Mouse (Mus musculus) layer of hippocampus, adult 2 months (tissue): ENCODE measurements around the gene Gatd1. TPM values are rescaled to one million over a fixed set of nuclear protein-coding genes. Genes with fewer than 3 reads are reported as not detected.
"Not testable (repeated sequence)": the region's sequence is repeated elsewhere in the genome, so short reads cannot be mapped to it uniquely, and the experiment has no call there.

Experiments
- DNase-seq, 2 experiments: peaks; one replicate each; pipeline ENCODE4 v3.0.0; 2022; ENCODE audit warnings: low spot score in 2 of 2
- H3K27ac ChIP-seq: fragments of 200-600 bp; 2 replicates; pipeline ENCODE4 v1.8.1; 2022
- H3K4me3 ChIP-seq: fragments of 200-600 bp; 2 replicates; pipeline ENCODE4 v1.8.1; 2022; ENCODE audit warnings: mild to moderate bottlenecking
- CTCF ChIP-seq: fragments of 200-600 bp; conservative IDR thresholded peaks from 2 replicates; pipeline ENCODE4 v1.8.1; 2022; ENCODE audit warnings: antibody characterized with exemption, mild to moderate bottlenecking, moderate library complexity
- total RNA-seq, 2 experiments: library from RNA; stranded (reverse); gene quantifications; 2 replicates each; pipeline ENCODE4 v1.2.3; 2021

Gatd1 gene
- total RNA-seq, 2 experiments from 2014 or later: 42.1 to 45.1 TPM

DNA sequence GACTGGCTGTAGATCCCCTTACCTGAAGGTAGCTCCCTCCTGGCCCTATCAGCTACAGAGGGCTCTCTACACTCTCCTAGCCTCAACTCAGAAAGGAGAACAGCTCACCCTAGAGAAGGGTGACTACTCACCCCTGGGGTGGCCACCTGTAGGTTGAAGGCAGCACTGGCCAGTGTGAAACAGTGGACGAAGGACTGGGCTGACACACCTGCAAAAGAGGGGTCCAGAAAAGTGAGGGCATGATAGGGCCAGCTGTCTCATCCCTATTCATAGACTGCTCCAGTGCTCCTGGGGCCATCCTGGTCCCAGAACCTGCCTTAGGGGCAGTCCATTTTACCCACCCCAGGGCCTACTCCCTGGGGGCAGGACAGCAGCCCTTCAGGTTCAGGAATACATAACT is 2.3 kb downstream of the Gatd1 start:
- H3K4me3 ChIP-seq: no peak overlapping the region
- H3K27ac ChIP-seq: no peak overlapping the region
- no peak for DNase-seq
- TF ChIP-seq CTCF: no peak

DNA sequence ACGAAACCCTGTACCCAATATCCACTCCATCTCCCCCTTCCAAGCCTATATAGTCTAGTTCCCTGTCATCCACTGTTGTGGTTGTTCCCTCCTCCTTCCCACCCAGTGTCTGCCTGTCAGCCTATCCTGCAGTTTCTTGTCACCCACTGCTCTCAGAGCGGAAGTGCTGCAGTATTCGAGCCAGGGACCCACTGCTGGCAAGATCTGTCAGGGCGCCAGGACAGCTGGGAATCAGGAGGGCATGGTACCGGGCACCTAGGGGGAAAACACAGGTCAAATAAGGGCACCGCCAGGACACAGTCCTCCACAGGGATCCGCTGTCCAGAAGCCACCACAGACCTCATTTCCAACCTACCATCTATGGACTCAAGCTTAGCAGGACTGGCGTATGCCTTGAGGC is 3.3 kb downstream of the Gatd1 start:
- TF ChIP-seq CTCF: no peak
- Histone ChIP-seq H3K4me3 (no peak overlapping the region), H3K27ac (no peak overlapping the region)
- no peak for DNase-seq

DNA sequence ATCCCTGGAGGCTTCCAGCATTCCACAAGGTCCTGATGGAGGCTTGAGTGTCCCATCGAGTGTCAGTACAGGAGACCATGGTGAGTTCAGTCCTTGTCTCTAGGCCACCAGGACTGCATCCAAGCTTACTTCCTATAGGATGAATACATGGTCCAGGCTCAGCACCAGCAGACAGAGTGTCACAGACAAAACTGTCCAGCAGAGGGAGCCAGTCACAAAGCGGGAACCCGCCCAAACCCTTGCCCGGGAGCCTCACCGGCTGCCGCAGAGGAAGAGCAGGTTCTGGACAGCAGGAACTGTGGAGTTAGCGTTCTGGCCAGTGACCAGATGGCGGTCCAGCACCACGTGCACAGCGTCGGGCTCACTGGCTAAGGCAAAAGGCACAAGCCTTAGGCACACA is 5.1 kb downstream of the Gatd1 start:
- no peak overlapping the region for H3K27ac ChIP-seq
- TF ChIP-seq CTCF: peak; percentile 98
- H3K4me3 ChIP-seq: no peak overlapping the region
- peak; percentile 82 to 87 for DNase-seq

DNA sequence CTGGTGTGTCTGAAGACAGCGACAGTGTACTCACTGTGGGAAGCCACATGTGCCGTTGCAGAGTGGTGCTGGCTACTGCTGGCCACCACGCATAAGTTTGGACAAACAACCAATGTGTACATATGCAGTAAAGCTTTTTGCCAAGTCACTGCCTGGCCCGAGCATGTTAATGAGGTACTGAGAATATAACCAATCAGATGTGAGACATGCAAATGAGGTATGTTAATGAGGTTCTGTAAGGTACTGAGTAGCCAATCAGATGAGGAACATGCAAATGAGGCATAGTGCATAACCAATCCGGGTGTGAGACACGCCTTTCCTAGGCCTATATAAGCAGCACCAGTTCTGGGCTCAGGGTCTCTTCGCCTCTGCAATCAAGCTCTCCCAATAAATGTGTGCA is 6.3 kb downstream of the Gatd1 start:
- not testable (repeated sequence) for H3K27ac ChIP-seq, H3K4me3 ChIP-seq, DNase-seq

DNA sequence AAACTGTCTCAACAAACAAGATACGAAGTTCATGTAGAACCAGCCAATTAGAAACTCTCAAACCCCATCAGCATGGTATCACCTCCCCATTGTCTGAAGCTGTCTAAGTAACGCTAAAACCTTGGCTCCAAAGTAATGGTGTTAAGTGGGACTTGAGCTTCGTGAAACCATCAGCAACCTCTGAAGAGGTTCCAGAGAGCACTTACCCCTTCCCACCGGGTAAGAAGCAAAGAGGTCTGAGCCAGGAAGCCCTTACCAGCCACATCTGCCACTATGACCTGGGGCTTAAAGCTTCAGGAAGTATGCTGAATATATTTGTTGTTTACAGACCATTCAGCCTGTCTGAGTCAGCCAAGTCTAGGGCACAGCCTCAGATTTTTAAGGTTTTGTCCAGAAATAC is 8.5 kb downstream of the Gatd1 start:
- DNase-seq: no peak
- Histone ChIP-seq H3K27ac (no peak overlapping the region), H3K4me3 (no peak overlapping the region)
- no peak for TF ChIP-seq CTCF

DNA sequence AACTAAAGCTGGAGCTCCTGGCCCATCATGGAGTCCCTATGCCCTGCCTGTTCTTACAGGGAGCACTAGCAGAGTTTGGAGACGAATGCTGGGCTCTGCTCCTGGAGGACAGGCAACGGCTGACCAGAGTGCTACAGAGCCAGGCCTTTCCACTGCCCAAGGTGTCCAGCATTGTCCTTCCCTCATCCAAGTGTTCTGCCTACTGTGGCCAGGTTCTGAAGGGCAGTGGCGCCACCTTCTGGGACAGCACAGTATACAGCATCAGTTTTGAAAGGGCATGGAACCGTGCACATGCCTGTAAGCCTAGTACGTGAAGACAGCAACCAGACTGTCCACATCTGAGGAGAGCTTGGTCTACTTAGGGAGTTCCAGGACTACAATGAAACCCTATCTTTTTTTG is 10.6 kb downstream of the Gatd1 start:
- Histone ChIP-seq H3K4me3 (no peak overlapping the region), H3K27ac (no peak overlapping the region)
- peak; percentile 78 for TF ChIP-seq CTCF
- peak in 1 of 2 experiments; percentile 39 for DNase-seq

DNA sequence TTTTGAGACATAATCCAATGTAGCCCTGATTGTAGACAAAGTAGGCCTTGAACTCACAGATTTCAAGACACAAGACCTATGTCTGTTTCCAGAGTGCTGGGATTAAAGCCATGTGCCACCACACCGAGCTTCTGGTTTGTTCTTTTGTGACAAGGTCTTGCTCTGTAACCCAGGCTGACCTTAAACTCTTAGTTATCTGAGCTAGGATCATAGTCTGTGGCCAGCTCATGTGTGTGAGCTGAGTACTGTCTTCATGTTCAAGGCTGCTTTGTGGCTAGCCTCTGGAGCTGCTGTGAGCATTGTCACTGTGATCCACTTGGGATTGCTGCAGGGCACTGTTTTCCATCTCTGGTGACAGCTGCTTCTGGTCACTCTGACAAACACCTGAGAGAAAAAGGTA is 18.6 kb downstream of the Gatd1 start:
- TF ChIP-seq CTCF: no peak
- DNase-seq: no peak

DNA sequence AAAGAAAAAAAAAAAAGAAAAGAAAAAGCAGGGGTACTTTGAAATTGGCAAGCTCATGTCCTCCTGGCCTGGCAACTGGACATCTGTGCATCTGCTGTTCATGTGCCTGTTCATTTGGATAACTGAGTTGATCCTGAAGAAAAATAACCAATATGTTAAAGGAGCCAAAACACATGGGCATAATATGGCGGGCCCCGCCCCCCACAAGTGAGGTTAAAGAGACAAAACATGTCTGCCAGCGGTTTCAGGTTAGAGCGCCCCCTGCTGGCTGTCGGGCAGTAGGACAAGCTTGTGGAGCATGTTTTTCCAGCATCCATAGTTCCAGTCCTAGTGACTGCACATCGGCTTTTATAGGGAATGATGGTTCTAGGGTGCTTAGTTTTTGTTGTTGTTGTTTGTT is 19.2 kb downstream of the Gatd1 start:
- TF ChIP-seq CTCF: peak; percentile 90
- DNase-seq: peak in 1 of 2 experiments; percentile 42
- H3K4me3 ChIP-seq: no peak overlapping the region
- H3K27ac ChIP-seq: no peak overlapping the region

More for the DNA sequence above, 18.6 kb downstream of the Gatd1 start:
- Histone ChIP-seq H3K4me3 (no peak overlapping the region), H3K27ac (no peak overlapping the region)

DNA sequence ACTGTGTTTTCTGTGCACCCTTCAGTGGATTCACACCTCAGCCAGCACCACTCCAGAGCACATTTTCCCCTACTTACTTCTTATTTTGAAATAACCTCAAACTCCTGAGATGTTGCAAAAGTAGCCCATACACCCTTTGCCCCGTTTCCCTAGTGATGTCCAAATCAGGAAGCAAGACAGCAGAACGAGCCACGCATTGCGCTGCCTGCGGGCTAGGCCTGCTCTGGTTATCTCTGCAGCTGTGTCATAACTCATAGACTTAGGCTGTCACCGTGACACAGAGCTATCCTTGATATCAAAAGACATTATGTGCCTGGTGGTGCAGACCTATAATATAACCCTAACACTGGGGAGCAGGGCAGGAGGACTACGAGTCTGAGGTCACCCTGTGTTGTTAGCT is 19.8 kb downstream of the Gatd1 start:
- no peak for TF ChIP-seq CTCF
- no peak overlapping the region for H3K4me3 ChIP-seq
- no peak for DNase-seq
- H3K27ac ChIP-seq: no peak overlapping the region

DNA sequence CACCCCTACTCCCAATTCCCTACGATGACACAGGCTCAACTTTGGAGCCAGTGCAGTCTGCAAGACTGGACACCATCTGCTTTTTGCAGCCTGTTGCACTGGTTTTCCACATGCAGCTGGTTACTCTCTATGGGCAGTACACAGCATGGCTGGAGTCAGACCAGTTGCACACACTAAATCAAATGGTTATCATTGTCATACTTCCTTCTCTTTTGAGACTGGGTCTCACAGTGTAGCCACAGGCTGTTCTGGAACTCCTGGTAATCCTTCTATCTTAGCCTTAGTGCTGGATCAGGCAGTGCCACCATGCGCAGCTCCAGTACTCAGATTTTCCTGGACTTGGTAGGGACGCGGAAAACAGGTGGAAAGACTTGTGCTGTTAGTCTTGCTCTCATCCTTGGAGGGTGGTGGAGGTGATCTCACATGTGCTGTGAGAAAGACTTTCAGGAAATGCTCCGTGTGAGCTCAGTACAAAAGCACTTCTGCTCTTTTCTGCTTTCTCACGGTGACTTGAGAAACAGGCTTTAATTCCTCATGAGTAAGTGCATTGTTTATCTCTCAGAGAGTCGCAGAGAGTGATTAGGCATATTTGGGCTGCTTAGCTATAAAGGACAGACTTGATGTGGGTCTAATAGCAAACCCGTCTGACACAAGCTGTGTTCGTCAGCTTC is 21.2 kb downstream of the Gatd1 start:
- no peak for DNase-seq
- no peak for TF ChIP-seq CTCF
- Histone ChIP-seq H3K4me3 (peak overlapping the region; percentile 80), H3K27ac (peak overlapping the region; percentile 94)

DNA sequence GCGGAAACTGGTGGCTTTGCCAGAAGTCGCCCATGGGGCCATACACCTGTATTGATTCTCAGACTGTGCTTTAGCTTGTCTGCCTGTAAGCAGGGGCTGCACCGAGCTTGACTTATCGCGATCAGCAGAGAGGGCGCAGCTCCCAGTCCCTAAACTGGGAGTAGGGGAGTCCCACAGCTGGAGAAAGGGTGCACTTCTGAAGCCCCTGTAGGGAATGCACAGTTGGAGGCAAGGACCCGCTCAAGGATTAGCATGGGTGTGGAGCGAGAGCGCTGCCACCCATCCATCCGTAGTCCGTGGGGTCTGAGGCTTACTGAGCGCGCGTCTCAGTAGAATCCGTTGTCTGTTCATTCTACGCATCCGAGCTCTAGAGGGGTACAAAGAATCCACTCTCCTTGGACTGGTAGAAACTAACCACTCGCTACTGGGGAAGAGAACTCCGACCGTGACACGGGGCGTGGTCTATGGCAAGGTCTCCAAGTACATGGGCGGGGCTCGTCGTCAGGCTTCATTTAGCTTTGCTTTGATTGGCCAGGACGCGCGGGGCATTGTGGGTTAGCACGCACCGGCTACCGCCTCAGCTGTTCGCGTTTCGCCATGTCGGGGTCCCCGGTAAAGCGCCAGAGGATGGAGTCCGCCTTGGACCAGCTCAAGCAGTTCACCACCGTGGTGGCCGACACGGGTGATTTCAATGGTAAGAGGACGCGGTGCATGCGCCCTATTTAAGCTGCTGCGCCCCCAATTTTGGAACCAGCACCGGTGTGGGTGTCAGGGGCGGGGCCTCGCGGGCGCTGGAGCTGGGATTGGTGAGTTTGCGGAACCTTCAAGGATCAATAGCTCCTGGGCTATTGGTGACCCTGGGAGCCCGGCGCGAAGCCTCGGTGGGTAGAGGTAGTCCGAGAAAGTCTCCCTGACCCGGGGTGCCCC is 22.0 kb downstream of the Gatd1 start, which contains the start of gene Taldo1:
Gene Taldo1, plus strand, starts transcription at position 575 of the 927 bp plus-strand sequence.
- no peak for TF ChIP-seq CTCF
- peak; percentile 94 for DNase-seq
- H3K4me3 ChIP-seq: peak within 1 kb of the TSS; percentile 80
- H3K27ac ChIP-seq: peak within 1 kb of the TSS; percentile 94

DNA sequence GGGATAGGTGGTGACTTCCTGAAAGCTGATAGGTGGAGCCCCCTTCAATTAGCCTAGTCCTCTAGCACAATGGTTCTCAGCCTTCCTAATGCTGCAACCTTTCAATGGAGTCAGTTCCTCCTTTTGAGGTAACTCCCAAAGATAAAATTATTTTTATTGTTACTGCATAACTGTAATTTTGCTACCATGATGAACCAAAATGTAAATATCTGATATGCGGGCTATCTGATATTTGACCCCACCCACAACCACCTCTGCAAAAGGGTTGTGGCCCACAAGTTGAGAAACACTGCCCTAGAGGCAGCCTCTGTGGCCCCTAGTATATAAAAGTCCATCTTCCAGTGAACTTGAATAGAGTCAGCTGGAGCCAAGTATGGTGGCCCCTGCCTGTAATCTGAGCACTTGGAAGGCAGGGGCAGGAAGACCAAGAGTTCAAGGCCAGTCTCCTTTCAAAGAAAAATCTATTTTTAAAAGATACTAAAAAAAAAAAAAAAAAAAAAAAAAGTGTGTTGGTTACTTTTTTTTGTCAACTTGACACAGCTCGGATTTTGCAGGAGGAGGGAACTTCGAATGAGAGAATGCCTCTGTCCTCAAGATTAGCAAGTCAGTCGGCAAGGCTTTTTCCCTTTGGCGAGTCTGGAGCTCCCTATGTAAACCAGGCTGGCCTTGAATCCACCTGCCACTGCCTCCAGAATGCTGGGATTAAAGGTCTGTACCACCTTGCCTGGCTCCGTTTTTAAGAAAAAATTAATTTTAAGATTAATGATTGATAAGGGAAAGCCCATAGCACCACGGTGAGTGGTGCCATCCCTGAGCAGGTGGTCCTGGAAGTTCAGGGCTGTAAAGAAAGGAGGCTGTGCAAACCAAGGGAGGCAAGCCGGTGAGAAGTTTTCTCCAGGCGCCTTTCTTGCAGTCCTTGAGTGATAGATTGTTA is 23.3 kb downstream of the Gatd1 start:
- Histone ChIP-seq H3K4me3 (no peak overlapping the region), H3K27ac (no peak overlapping the region)
- no peak for TF ChIP-seq CTCF
- no peak for DNase-seq
